23 mouse cellular contexts compared by ENCODE assay signal in genomic region chr4:117261222-117261621, GRCm38 (mm10). TPM values are rescaled to one million over a fixed set of nuclear protein-coding genes. Genes with fewer than 3 reads are reported as not detected.
"Had no signal": no experiment of that assay in that cellular context is flagged by ENCODE, and none has a peak within 500 bp of the region (broad histone marks: within the 10 kb centered on the region; RNA-seq: fewer than 3 reads in every experiment).

No protein-coding gene starts in this region.

- H3K27me3 ChIP-seq: liver, embryonic 13.5 days; neural tube, embryonic 13.5 days; stomach, embryonic 15.5 days had no signal

- H3K36me3 ChIP-seq: liver, embryonic 13.5 days; midbrain, embryonic 10.5 days; midbrain, embryonic 13.5 days; neural tube, embryonic 13.5 days; stomach, embryonic 15.5 days had no signal

- H3K27ac ChIP-seq: liver, embryonic 13.5 days; midbrain, embryonic 10.5 days; midbrain, embryonic 13.5 days; neural tube, embryonic 13.5 days; stomach, embryonic 15.5 days had no signal

- H3K4me2 ChIP-seq: liver, embryonic 13.5 days; lung, embryonic 14.5 days; midbrain, embryonic 13.5 days; neural tube, embryonic 13.5 days; stomach, embryonic 15.5 days had no signal

- H3K9ac ChIP-seq: liver, embryonic 13.5 days; lung, embryonic 14.5 days; midbrain, embryonic 13.5 days; neural tube, embryonic 13.5 days; stomach, embryonic 15.5 days had no signal

- H3K4me3 ChIP-seq: liver, embryonic 13.5 days; megakaryocyte, embryonic 14.5 days; midbrain, embryonic 10.5 days; midbrain, embryonic 13.5 days; myocyte; neural tube, embryonic 13.5 days; stomach, embryonic 15.5 days had no signal

- H3K4me1 ChIP-seq: liver, embryonic 13.5 days; megakaryocyte, embryonic 14.5 days; midbrain, embryonic 13.5 days; stomach, embryonic 15.5 days had no signal

- DNase-seq: kidney, adult 18-20 months; kidney, adult 9 months; kidney, postnatal 25 days; layer of hippocampus, adult 9-11 months; liver, embryonic 13.5 days; lung, embryonic 14.5 days; retina, postnatal 1 day; right cerebral cortex, postnatal 25 days; spleen, adult 18-20 months; thymus, adult 18-20 months; thymus, postnatal 14 days; thymus, postnatal 4 days had no signal

- H3K9me3 ChIP-seq: liver, embryonic 13.5 days; megakaryocyte, embryonic 14.5 days; midbrain, embryonic 10.5 days; midbrain, embryonic 13.5 days; neural tube, embryonic 13.5 days; stomach, embryonic 15.5 days had no signal

- ATAC-seq: lung, postnatal 0 days; midbrain, embryonic 13.5 days; midbrain, embryonic 16.5 days had no signal

RNA-seq across cellular contexts. Expression of gene Armh1, which starts 9.3 kb away (rescaled TPM):
- total RNA-seq: liver, adult 2 months; monocyte, adult 5-6 weeks; neutrophil, adult 5-6 weeks had no signal
- polyA plus RNA-seq: liver, adult 2 months; liver, embryonic 13.5 days; myocyte had no signal

RNA-seq across cellular contexts. Expression of gene Tmem53, which starts 9.5 kb away (rescaled TPM):
- total RNA-seq: neutrophil, adult 5-6 weeks had no signal
